17 mouse cellular contexts compared by ENCODE assay signal in the genomic region with DNA sequence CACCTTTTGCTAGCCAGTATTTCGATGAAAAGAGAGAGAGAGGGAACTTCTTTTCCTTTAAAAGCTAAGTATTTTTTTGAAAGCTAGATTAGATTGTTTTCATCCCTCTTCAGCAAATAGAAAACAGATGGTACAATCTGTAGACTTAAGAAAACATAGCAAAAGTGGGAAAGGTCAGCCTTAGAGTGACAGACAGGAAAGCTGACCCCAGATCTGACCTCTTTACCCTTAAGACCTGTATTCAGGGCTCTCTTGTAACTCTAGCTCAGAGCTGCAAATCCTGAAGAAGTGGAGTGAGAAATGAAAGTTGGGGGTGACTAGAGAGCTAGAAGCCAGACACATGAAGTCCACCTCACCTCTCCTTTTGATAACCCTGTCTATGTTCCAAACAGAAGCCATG.
"Had no signal": no experiment of that assay in that cellular context is flagged by ENCODE, and none has a peak within 500 bp of the region (broad histone marks: within the 10 kb centered on the region; RNA-seq: fewer than 3 reads in every experiment).

No protein-coding gene starts in this region.

- DNase-seq: lung, adult 18-20 months; lung, embryonic 14.5 days; lung, postnatal 10 days; lung, postnatal 4 days; midbrain, embryonic 14.5 days; retina, postnatal 1 day; right cerebral cortex, adult 18-20 months; right cerebral cortex, postnatal 14 days; thymus, adult 2 months; thymus, postnatal 25 days had no signal

- H3K4me3 ChIP-seq: midbrain, embryonic 10.5 days; midbrain, embryonic 12.5 days; myocyte; neural tube, embryonic 13.5 days; neural tube, embryonic 15.5 days; stomach, embryonic 15.5 days had no signal

- H3K27me3 ChIP-seq: midbrain, embryonic 12.5 days; neural tube, embryonic 13.5 days; neural tube, embryonic 15.5 days; stomach, embryonic 15.5 days had no signal

- H3K36me3 ChIP-seq: midbrain, embryonic 10.5 days; midbrain, embryonic 12.5 days; neural tube, embryonic 13.5 days; neural tube, embryonic 15.5 days; stomach, embryonic 15.5 days had no signal

- H3K9me3 ChIP-seq: midbrain, embryonic 10.5 days; midbrain, embryonic 12.5 days; neural tube, embryonic 13.5 days; neural tube, embryonic 15.5 days; stomach, embryonic 15.5 days had no signal

- H3K27ac ChIP-seq: midbrain, embryonic 10.5 days; midbrain, embryonic 12.5 days; neural tube, embryonic 13.5 days; neural tube, embryonic 15.5 days; stomach, embryonic 15.5 days; stomach, postnatal 0 days had no signal

- H3K4me1 ChIP-seq: midbrain, embryonic 10.5 days; midbrain, embryonic 12.5 days; stomach, embryonic 15.5 days had no signal
